Mouse (Mus musculus): ENCODE results near the gene Tbcel.

GRCm38 (mm10) chr9:42461390-42462108 lies 46.1 kb downstream of the Tbcel start:
- no peak for TF ChIP-seq CTCF (IDR thresholded peaks at IDR 0.05 in 2 of 3, conservative IDR thresholded peaks at IDR 0.05 in 1 of 3; ENCODE audit: control insufficient read depth in 1 of 3, insufficient read depth in 1 of 3, low read depth in 2 of 3, low read length in 3 of 3, poor library complexity in 1 of 3, severe bottlenecking in 1 of 3)
- no peak for TF ChIP-seq ZMIZ1 (IDR thresholded peaks at IDR 0.05; ENCODE audit: low read depth, low read length)
- peak; percentile 91 to 99 for TF ChIP-seq EP300 (IDR thresholded peaks at IDR 0.05; ENCODE audit: low read depth in 1 of 2, low read length in 2 of 2)
- TF ChIP-seq POLR2A (IDR thresholded peaks at IDR 0.05; ENCODE audit: control insufficient read depth in 1 of 2, insufficient read depth in 1 of 2, low read depth in 1 of 2, low read length in 2 of 2, poor library complexity in 1 of 2): peak in 1 of 2 experiments; percentile 72; a peak in 2 of 4 replicates
- TF ChIP-seq E2F4 (IDR thresholded peaks at IDR 0.05; ENCODE audit: borderline replicate concordance, low read depth, low read length): no peak
- no peak; the same call in 1 of the 2 replicates for TF ChIP-seq RCOR1 (IDR thresholded peaks at IDR 0.05; ENCODE audit: low read depth, low read length)
- TF ChIP-seq TBP (IDR thresholded peaks at IDR 0.05; ENCODE audit: low read depth, low read length): peak; percentile 82
- TF ChIP-seq GATA1 (IDR thresholded peaks at IDR 0.05; ENCODE audit: low read depth, low read length): peak; percentile 99
- TF ChIP-seq POLR2AphosphoS2 (IDR thresholded peaks at IDR 0.05; ENCODE audit: low read length): peak; percentile 59; the same call in 1 of the 2 replicates
- no peak for TF ChIP-seq ZNF384 (IDR thresholded peaks at IDR 0.05; ENCODE audit: low read depth, low read length)

Data from MEL (cell line).